Mouse (Mus musculus) MEL (cell line): ENCODE measurements at regions not wholly inside any gene's neighbourhood (a gene's known extent, or its start where the extent isn't known, plus 50 kb on each side); places are given as distances from the start of the nearest gene placed in this dataset.
A peak's percentile ranks its signal among the peaks of the same experiment; 100 is the strongest.

Experiments
- DNase-seq: peaks from one replicate; pipeline ENCODE4 v3.0.0; 2011; ENCODE audit warnings: low read depth, low spot score
- H3K27ac ChIP-seq: 2 replicates; pipeline ENCODE4 v1.5.1; 2012; ENCODE audit warnings: low read depth, mild to moderate bottlenecking, control low read depth, low read length, moderate library complexity; ENCODE audit not compliant: control insufficient read depth
- H3K27me3 ChIP-seq, 2 experiments: fragments of 150-350 bp in 1 of 2; sonication (generic) in 1 of 2; 2 replicates each; pipeline ENCODE4 v1.6.1; 2012; ENCODE audit warnings: low read length in 2 of 2, mild to moderate bottlenecking in 2 of 2, improper control_type of control experiment in 1 of 2, moderate library complexity in 1 of 2; ENCODE audit not compliant: insufficient read depth in 2 of 2, control insufficient read depth in 1 of 2
- H3K36me3 ChIP-seq, 2 experiments: 2 replicates each; pipeline ENCODE4 v1.6.1; 2012 to 2014; ENCODE audit warnings: low read length in 2 of 2, improper control_type of control experiment in 1 of 2, inconsistent platforms in 1 of 2, mild to moderate bottlenecking in 1 of 2; ENCODE audit not compliant: insufficient read depth in 2 of 2, control insufficient read depth in 1 of 2
- H3K4me1 ChIP-seq, 2 experiments: fragments of 150-350 bp in 1 of 2; sonication (generic) in 1 of 2; 2 replicates each; pipeline ENCODE4 v1.6.1; 2012; ENCODE audit warnings: low read length in 2 of 2, improper control_type of control experiment in 1 of 2, mild to moderate bottlenecking in 1 of 2; ENCODE audit not compliant: insufficient read depth in 2 of 2, control insufficient read depth in 1 of 2
- H3K4me3 ChIP-seq, 2 experiments: fragments of 150-350 bp in 1 of 2; sonication (generic) in 1 of 2; 2 replicates each; pipeline ENCODE4 v1.5.1; 2012; ENCODE audit warnings: low read depth in 2 of 2, low read length in 2 of 2, mild to moderate bottlenecking in 2 of 2, moderate library complexity in 2 of 2, control low read depth in 1 of 2, improper control_type of control experiment in 1 of 2; ENCODE audit not compliant: control insufficient read depth in 1 of 2, insufficient read depth in 1 of 2
- H3K79me2 ChIP-seq: 2 replicates; pipeline ENCODE4 v1.6.1; 2012; ENCODE audit warnings: mild to moderate bottlenecking, low read length, moderate library complexity; ENCODE audit not compliant: control insufficient read depth, poor library complexity, insufficient read depth
- H3K9ac ChIP-seq: 2 replicates; pipeline ENCODE4 v1.6.1; 2012; ENCODE audit warnings: low read depth, mild to moderate bottlenecking, control low read depth, low read length, moderate library complexity; ENCODE audit not compliant: control insufficient read depth, poor library complexity, severe bottlenecking
- H3K9me3 ChIP-seq: fragments of 150-350 bp; sonication (generic); replicated peaks from 2 replicates; pipeline ENCODE4 v1.6.1; 2012; ENCODE audit warnings: mild to moderate bottlenecking, low read length, improper control_type of control experiment, moderate library complexity; ENCODE audit not compliant: insufficient read depth
- MAZ ChIP-seq: IDR thresholded peaks from 2 replicates; pipeline ENCODE4 v1.6.1; 2012; ENCODE audit warnings: low read depth, mild to moderate bottlenecking, inconsistent platforms, low read length, improper control_type of control experiment
- MEF2A ChIP-seq: IDR thresholded peaks from 2 replicates; pipeline ENCODE4 v1.6.1; 2014; ENCODE audit warnings: low read depth, mild to moderate bottlenecking, inconsistent platforms, low read length, improper control_type of control experiment; ENCODE audit not compliant: poor library complexity, insufficient replicate concordance, severe bottlenecking; ENCODE audit errors: extremely low read depth
- MXI1 ChIP-seq: IDR thresholded peaks from 2 replicates; pipeline ENCODE4 v1.6.1; 2011; ENCODE audit warnings: mild to moderate bottlenecking, low read depth, low read length, improper control_type of control experiment
- NELFE ChIP-seq: IDR thresholded peaks from 2 replicates; pipeline ENCODE4 v1.6.1; 2011; ENCODE audit warnings: low read depth, low read length, improper control_type of control experiment
- POLR2A ChIP-seq, 2 experiments: IDR thresholded peaks; 2 replicates each; pipeline ENCODE4 v1.6.1; 2011 to 2012; ENCODE audit warnings: low read length in 2 of 2, mild to moderate bottlenecking in 2 of 2, control low read depth in 1 of 2, improper control_type of control experiment in 1 of 2, low read depth in 1 of 2, moderate library complexity in 1 of 2; ENCODE audit not compliant: control insufficient read depth in 1 of 2, insufficient read depth in 1 of 2, poor library complexity in 1 of 2
- RCOR1 ChIP-seq: IDR thresholded peaks from 2 replicates; pipeline ENCODE4 v1.6.1; 2012; ENCODE audit warnings: low read depth, mild to moderate bottlenecking, inconsistent platforms, low read length, improper control_type of control experiment
- TAL1 ChIP-seq: IDR thresholded peaks from 2 replicates; pipeline ENCODE4 v1.6.1; 2012; ENCODE audit warnings: mild to moderate bottlenecking, inconsistent platforms, low read length, moderate library complexity, mixed read lengths
- USF1 ChIP-seq: IDR thresholded peaks from 2 replicates; pipeline ENCODE4 v1.6.1; 2014; ENCODE audit warnings: low read depth, mild to moderate bottlenecking, inconsistent platforms, low read length, improper control_type of control experiment, moderate library complexity
- ZKSCAN1 ChIP-seq: IDR thresholded peaks from 2 replicates; pipeline ENCODE4 v1.6.1; 2012; ENCODE audit warnings: low read depth, mild to moderate bottlenecking, inconsistent platforms, low read length, improper control_type of control experiment, moderate library complexity
- ZNF384 ChIP-seq: IDR thresholded peaks from 2 replicates; pipeline ENCODE4 v1.6.1; 2012; ENCODE audit warnings: low read depth, mild to moderate bottlenecking, inconsistent platforms, low read length, improper control_type of control experiment

DNA sequence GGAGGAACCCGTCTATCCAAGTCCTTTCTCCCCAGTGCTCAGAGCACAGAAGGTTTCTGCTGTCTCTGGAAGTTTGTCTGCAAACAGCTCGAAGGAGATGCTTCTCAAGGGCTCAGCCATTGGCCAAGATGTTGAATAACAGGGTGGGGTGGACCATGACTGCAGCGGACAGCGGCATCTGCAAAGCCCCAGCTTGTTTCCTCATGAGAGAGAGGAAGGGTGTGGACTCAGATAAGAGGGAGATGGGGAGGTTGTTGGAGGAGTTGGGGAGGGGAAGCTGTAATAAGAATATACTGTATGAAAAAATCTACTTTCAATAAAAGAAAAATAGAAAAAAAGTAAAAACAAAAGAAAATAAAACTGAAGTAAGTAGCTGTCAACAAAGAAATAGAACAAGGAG lies 129.7 kb downstream of the Cxxc4 start (continued):
- peak; percentile 41; the same call in 1 of the 2 replicates for TF ChIP-seq RCOR1

GRCm38 (mm10) chr3:134366761-134367160 lies 130.5 kb downstream of the Cxxc4 start:
- Histone ChIP-seq H3K4me3 (no peak overlapping the region), H3K27ac (no peak overlapping the region), H3K9me3 (no peaks in the 10 kb centered on the region), H3K79me2 (no peaks in the 10 kb centered on the region), H3K36me3 (peaks cover 0 to 12% of the 10 kb centered on the region in 2 experiments; a peak in 2 of 4 replicates), H3K4me1 (peaks cover 0 to 7% of the 10 kb centered on the region in 2 experiments; a peak in 3 of 4 replicates), H3K9ac (no peak overlapping the region), H3K27me3 (no peaks in the 10 kb centered on the region)
- peak; percentile 19 for DNase-seq
- TF ChIP-seq POLR2A (IDR thresholded peaks at IDR 0.05; ENCODE audit: control insufficient read depth in 1 of 2, insufficient read depth in 1 of 2, low read depth in 1 of 2, low read length in 2 of 2, poor library complexity in 1 of 2), result no peak

DNA sequence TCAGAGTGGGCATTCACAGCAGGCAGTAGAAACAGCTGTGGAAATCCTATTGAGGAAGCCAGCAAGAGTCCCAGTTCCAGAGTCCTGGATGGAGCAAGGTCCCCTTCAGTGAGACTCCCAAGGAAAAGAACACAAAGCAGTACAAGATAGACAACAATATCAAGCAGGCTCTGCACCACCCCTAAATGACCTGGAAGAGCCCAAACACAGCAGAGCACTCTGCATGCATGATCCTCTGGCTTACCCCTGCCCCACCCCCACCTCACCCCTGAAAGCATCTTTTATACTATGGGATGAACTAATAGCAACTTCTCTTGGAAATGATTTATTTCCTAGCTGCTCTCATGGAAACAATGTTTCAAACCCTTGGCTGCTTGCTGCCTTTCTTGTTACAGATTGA lies 132.3 kb downstream of the Cxxc4 start:
- no peak for TF ChIP-seq MAZ
- TF ChIP-seq MEF2A, result no peak
- no peak for TF ChIP-seq ZKSCAN1
- TF ChIP-seq ZNF384, result no peak
- no peak for TF ChIP-seq TAL1
- TF ChIP-seq MXI1, result no peak
- TF ChIP-seq NELFE, result no peak
- Histone ChIP-seq H3K9ac (no peak overlapping the region), H3K4me3 (no peak overlapping the region), H3K27me3 (no peaks in the 10 kb centered on the region), H3K79me2 (no peaks in the 10 kb centered on the region), H3K9me3 (no peaks in the 10 kb centered on the region), H3K4me1 (peaks cover 0 to 7% of the 10 kb centered on the region in 2 experiments; a peak in 3 of 4 replicates), H3K27ac (no peak overlapping the region), H3K36me3 (peaks cover 0 to 12% of the 10 kb centered on the region in 2 experiments; a peak in 2 of 4 replicates)
- no peak for DNase-seq

GRCm38 (mm10) chr3:134369126-134369525 lies 132.8 kb downstream of the Cxxc4 start:
- Histone ChIP-seq H3K9me3 (no peaks in the 10 kb centered on the region), H3K36me3 (peaks cover 0 to 12% of the 10 kb centered on the region in 2 experiments; a peak in 2 of 4 replicates), H3K27me3 (no peaks in the 10 kb centered on the region), H3K4me1 (peaks cover 0 to 7% of the 10 kb centered on the region in 2 experiments; a peak in 3 of 4 replicates), H3K79me2 (no peaks in the 10 kb centered on the region), H3K4me3 (no peak overlapping the region), H3K27ac (no peak overlapping the region), H3K9ac (no peak overlapping the region)
- DNase-seq, result no peak
- no peak for TF ChIP-seq USF1
